Mouse (Mus musculus): ENCODE results near the gene Vamp1.

Gene Vamp1

GRCm38 (mm10) chr6:125213715-125214114 is 1.6 kb upstream of the Vamp1 start:
- DNase-seq: no peak

GRCm38 (mm10) chr6:125216898-125217297 is 1.5 kb downstream of the Vamp1 start:
- peak; percentile 20 for DNase-seq

GRCm38 (mm10) chr6:125217899-125218298 is 2.5 kb downstream of the Vamp1 start:
- no peak for DNase-seq

GRCm38 (mm10) chr6:125218963-125219362 is 3.6 kb downstream of the Vamp1 start:
- DNase-seq: peak; percentile 84

GRCm38 (mm10) chr6:125221115-125221745 is 5.9 kb downstream of the Vamp1 start:
- peak; percentile 45 for DNase-seq

GRCm38 (mm10) chr6:125222146-125222545 is 6.8 kb downstream of the Vamp1 start:
- DNase-seq: peak; percentile 93

- DNase-seq: peak; percentile 63
These were observed 7.2 kb downstream of the Vamp1 start for GRCm38 (mm10) chr6:125222577-125222976.

- peak; percentile 75 for DNase-seq
These were observed 10.3 kb downstream of the Vamp1 start for GRCm38 (mm10) chr6:125225518-125226115.

- DNase-seq: peak; percentile 56
These were observed 15.2 kb downstream of the Vamp1 start for GRCm38 (mm10) chr6:125230571-125230970.

GRCm38 (mm10) chr6:125231117-125232044 is 16.0 kb downstream of the Vamp1 start, which contains the start of gene Tapbpl:
TSS of gene Tapbpl (minus strand) at chr6:125231860.
- peak; percentile 85 for DNase-seq

- DNase-seq: peak; percentile 57
These were observed 16.7 kb downstream of the Vamp1 start for GRCm38 (mm10) chr6:125232045-125232437.

GRCm38 (mm10) chr6:125232516-125232915 is 17.2 kb downstream of the Vamp1 start:
- peak; percentile 31 for DNase-seq

GRCm38 (mm10) chr6:125233816-125234519 is 18.6 kb downstream of the Vamp1 start:
- no peak for DNase-seq

GRCm38 (mm10) chr6:125234520-125234828 is 19.1 kb downstream of the Vamp1 start:
- DNase-seq: no peak

GRCm38 (mm10) chr6:125236341-125236740 is 21.0 kb downstream of the Vamp1 start:
- DNase-seq: peak; percentile 67

- DNase-seq: peak; percentile 89
These were observed 21.4 kb downstream of the Vamp1 start, which contains the start of gene Cd27 for GRCm38 (mm10) chr6:125236782-125237181. TSS of gene Cd27 (minus strand) at chr6:125237010.

GRCm38 (mm10) chr6:125237421-125237820 is 22.1 kb downstream of the Vamp1 start:
- DNase-seq: peak; percentile 72

- DNase-seq: peak; percentile 86
These were observed 23.0 kb downstream of the Vamp1 start for GRCm38 (mm10) chr6:125238396-125238795.

- DNase-seq: no peak
These were observed 24.2 kb downstream of the Vamp1 start for GRCm38 (mm10) chr6:125239547-125239946.

- DNase-seq: peak; percentile 34
These were observed 25.3 kb downstream of the Vamp1 start for GRCm38 (mm10) chr6:125240617-125241016.

GRCm38 (mm10) chr6:125241566-125241965 is 26.2 kb downstream of the Vamp1 start:
- DNase-seq: peak; percentile 82

GRCm38 (mm10) chr6:125244551-125244950 is 29.2 kb downstream of the Vamp1 start:
- peak; percentile 84 for DNase-seq

GRCm38 (mm10) chr6:125252285-125252684 is 36.9 kb downstream of the Vamp1 start:
- DNase-seq: no peak
